Mouse (Mus musculus) granulocyte monocyte progenitor cell, adult 5-6 weeks (primary cell): ENCODE measurements around the gene Smad5. TPM values are rescaled to one million over a fixed set of nuclear protein-coding genes. Genes with fewer than 3 reads are reported as not detected.

ENCODE experiments used
- ATAC-seq: replicated peaks from 2 replicates; pipeline ENCODE4 v1.8.0; 2016; ENCODE audit warnings: mild to moderate bottlenecking, moderate TSS enrichment, inconsistent platforms; ENCODE audit not compliant: poor library complexity, severe bottlenecking
- total RNA-seq, 2 experiments: library from RNA; stranded (forward) in 1 of 2; stranded (reverse) in 1 of 2; fragments of 200-712, 200-1000 nt in 1 of 2; fragments of >200 nt in 1 of 2; fragmentation: Nextera tagmentation in 1 of 2; gene quantifications; 2 replicates each; pipeline ENCODE4 v1.2.3; 2014 to 2017

The Smad5 gene
- total RNA-seq, 2 experiments from 2014 or later: 27.1 to 52.0 TPM

- ATAC-seq: no peak
Observed at GRCm38 (mm10) chr13:56700981-56701380, 1.8 kb upstream of the Smad5 start.

- no peak for ATAC-seq
Observed at GRCm38 (mm10) chr13:56701924-56702323, 886 bp upstream of the Smad5 start.

DNA sequence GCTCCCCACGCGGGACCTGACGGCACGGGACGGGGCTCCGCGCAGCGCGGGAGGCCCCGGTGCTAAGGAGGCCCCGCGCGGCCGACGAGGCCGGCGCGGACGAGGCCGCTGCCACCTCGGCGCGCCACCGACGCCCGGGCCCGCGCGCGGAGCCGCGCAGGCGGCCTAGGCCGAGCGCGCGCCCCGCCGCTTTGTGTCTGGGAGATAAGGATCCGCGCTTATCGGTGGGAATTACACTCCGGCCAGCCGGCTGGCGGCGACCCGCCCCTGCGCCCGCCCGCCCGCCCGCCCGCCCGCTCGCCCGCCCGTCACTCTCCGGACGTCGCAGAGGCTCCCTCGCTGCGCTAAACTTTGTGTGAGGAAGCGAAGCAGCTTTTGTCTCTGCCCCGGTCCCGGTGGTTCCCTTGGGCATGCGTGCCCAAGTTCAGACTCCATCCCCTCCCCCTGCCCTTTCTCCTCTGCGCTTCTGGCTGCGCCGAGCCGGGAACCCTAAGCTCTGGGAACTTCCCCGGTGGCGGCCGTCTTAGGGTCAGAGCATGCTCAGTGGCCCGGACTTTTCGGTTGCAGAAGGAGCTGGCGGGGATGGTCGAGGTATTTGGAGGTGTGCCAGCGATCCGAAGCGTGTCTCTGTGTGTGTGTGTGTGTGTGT lies 536 bp downstream of the Smad5 start:
- ATAC-seq: peak; percentile 39

DNA sequence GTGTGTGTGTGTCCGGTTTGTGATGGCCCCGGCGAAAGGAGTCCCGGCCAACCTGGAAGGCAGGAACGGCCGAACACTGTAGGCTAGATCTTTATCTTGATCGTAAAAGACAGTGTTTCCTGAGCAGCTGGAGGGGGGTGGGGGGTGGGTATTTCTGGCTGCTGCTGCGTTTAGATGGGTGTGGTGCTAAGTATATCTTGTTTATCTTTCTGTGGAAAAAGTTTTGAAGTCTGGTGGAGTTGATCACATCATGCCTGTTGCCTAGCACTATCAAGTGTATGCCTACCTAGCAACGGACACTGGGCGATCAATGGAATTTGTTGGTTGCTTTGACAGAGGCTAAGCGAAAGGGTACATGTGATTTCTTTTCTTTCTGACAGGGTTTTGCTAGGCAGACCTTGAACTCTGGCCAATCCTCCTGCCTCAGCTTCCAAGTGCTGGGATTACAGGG lies 1.1 kb downstream of the Smad5 start:
- ATAC-seq: peak; percentile 23

DNA sequence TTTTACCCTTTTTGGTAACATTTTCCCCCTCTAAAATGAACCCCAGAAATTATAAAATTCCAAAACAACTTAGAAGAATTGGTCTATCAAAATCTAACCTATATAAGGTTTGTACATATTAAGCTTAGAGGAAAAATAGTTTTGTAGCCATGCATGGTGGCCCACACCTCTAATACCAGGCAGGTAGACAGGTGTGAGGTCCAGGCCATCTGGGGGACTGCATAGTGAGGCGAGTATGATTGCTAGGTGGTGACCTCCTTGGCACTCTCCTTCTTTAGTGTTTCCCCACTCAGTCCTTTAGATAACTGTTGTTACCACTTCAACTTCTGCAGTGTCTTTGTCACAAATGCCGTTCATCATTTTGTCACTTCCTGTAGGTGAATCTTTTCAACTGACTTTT lies 1.8 kb downstream of the Smad5 start:
- ATAC-seq: no peak

DNA sequence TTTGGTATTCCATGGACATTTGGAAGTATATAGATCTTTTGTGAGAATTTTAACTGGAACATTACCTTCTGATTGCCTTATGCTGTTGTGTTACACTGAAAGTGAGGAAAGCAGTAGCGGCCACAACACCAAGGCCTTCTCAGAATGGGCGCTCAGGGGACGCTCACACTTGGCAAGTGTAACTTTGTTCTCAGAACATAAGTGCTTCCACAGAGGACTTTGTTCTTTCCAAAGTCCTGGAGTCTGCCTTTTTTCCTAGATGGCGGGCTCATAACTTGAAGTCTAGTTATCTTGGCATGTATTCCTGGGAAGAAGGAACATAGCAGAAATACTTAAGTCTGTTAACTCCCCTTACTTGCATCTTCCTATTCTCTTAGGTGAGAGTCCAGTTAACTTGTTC lies 4.3 kb downstream of the Smad5 start:
- ATAC-seq: no peak

GRCm38 (mm10) chr13:56707606-56708005 lies 4.8 kb downstream of the Smad5 start:
- no peak for ATAC-seq

- ATAC-seq: no peak
Observed at GRCm38 (mm10) chr13:56710620-56711019, 7.8 kb downstream of the Smad5 start.

DNA sequence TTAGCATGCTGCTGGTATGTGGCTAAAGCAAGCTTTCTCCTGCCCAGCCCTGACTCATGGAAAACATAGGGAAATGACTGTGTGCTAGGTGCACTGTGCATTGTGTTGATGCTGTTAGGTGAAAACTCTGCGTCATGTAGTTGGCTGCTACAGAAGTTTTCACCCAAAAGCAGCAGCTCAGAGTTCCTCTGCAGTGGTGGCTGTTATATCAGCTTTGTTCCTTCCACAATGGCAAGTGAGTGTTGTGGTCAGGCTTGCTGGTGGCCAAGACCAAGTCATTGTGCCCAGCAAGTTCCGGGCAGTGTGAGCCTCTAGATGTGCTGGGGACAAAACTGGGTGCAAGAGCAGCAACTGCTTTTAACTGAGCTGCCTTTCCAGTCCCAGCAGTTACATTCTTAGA lies 9.4 kb downstream of the Smad5 start:
- no peak for ATAC-seq

GRCm38 (mm10) chr13:56726551-56726950 lies 23.7 kb downstream of the Smad5 start:
- ATAC-seq: no peak

DNA sequence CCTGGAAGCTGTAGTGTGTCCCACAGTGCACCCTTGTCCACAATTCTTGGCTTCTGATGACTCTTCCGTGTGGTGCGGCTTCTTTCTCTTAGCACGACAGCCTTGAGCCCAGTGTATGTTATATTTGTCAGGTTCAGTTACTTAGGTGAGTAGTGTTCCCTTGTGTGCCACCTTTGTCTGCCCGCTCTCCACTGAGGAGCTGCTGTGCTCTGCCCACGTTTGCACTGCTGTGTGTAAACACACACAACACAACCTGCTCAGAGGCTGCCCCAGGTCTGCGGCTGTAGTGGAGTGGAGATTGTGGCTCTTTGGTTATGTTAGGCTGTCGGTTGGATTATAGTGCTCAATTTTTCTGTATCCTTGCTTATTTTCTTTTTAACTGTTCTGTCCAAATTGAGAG lies 26.2 kb downstream of the Smad5 start:
- ATAC-seq: no peak

GRCm38 (mm10) chr13:56734617-56735016 lies 31.8 kb downstream of the Smad5 start:
- ATAC-seq: no peak

DNA sequence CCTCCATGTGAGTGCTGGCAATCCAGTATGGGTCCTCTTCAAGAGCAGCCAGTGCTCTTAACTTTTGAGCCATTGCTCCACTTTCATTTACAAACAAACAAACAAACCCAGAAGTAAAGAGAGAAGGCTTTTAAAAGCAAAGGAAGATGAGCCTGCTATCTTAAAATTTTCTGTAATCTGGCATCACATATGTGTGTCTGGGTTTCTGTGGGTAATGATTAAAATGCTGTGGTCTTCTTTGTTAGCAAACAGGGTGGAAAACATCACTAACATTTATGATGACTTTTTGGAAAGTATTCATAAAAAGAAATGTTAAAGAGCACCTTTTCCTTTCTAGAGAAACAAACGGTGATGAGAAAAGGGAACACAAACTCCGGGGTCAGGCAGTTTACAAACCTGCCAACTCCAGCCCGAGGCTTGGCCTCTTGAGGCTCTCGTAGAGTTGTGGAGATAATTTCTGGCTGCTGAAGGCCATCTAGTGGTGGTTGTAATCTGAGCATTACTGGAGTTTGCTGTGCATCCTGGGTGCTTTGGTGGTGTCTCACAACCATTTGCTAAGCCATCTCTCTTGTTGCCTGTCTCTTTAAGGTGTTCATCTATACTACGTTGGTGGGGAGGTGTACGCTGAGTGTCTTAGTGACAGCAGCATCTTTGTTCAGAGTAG lies 32.5 kb downstream of the Smad5 start:
- no peak for ATAC-seq

DNA sequence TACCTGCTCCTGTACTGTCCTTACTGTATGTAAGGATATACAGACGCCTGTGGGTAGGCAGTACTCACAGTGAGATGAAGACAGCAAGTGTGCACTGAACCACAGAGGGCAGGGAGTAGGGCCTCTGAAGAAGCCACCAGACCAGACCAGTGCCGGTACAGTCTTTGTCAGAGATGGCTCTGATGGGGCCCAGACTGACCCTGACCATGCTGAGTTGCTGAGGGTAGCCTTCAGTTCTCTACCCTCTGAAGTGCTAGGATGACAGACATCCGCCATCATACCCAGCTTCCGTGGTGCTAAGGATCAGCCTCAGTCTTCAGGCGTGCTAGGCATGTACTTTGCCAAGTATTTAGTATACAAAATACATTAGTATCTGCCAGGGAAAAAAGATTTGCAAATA lies 36.7 kb downstream of the Smad5 start:
- ATAC-seq: no peak

DNA sequence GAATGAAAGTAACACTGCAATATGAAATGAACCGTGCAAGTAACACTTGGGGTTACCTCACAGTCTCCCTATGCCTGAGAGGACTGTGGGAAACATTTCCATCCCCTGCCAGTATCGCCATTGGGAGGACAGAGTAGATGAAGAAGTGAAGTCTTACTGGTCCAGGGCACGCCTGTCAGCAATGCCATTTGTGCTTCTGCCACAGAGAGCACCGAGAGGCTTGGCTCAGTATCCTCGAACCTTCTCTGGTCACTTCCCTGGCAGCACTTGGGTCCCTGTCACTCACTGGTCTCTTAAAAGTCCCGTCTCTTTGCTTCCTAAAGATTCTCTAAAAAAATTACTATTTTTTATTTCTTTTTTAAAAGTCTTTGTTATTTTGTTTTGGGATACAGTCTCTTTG lies 37.7 kb downstream of the Smad5 start:
- no peak for ATAC-seq

DNA sequence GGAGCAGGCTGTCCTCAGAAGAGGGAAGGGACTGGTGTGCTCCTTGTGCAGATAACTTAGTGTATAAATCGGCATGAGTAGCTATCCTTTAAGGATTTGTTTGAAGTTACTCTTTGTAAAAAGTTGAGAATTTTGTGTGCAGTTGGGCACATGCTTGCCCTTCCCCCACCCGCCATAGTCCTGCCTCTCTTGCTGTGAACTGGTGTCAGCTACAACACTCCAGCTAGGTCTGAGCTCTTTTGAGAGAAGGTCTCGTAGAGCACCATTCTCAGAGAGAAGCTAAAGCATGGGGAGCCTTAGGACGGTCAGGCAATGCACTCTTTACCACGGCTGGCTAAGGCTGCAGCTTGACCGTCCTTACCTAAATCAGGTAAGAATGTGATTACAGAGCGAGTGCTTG lies 38.9 kb downstream of the Smad5 start:
- no peak for ATAC-seq

DNA sequence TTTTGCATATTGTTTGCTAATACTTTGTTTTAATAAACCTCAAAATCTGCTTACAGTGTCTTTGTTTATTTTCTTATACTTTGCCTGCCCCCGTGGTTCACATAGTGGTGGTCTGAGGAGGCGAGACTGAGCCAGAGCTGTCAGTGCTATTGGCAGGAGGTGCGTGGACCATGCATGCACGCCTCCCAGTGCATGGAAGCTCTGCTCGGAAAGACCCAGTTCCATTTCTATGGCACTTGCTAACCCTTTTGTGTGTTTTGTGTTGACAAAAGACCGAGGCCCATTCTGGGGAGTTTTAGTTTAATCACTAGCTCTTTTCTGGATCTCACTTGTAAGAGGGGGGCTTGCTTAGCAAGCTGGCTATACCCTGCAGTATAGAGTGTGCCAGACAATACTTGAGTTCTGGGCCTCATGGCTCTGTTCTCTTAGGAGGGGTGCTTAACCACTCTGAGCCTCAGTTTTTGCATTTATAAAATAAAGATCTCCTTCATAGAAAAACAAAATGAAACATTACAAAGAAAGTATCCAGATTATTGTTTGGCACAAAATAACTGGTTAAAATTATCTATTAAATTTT lies 39.6 kb downstream of the Smad5 start:
- no peak for ATAC-seq

- no peak for ATAC-seq
Observed at GRCm38 (mm10) chr13:56746739-56747532, 44.1 kb downstream of the Smad5 start.

GRCm38 (mm10) chr13:56747554-56747953 lies 44.7 kb downstream of the Smad5 start:
- ATAC-seq: no peak

- ATAC-seq: no peak
Observed at GRCm38 (mm10) chr13:56749377-56749776, 46.6 kb downstream of the Smad5 start.

DNA sequence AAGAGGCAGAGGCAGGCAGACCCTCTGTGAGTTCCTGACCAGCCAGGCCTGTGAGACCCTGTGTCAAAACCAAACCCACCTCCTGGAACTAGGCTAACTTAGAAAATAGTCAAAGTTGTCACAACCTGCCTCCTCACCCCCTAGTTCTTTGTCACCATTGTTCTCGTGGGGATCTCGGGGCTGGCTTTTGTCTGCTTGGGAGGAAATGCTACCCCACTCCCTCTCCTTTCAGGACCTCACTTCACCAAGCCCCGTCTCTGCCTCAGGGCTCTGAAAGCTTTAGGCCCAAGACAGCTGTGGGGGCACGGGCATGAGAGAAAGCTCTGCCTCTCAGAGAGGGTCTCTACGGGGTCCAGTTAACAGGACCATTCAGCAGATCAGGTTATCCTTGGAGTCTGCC lies 49.0 kb downstream of the Smad5 start:
- ATAC-seq: no peak
